In genomic region chr2:117231257-117231656, GRCm38 (mm10) we compare ENCODE assay signal across 8 mouse cellular contexts. TPM values are rescaled to one million over a fixed set of nuclear protein-coding genes. Genes with fewer than 3 reads are reported as not detected.
A peak's percentile ranks its signal among the peaks of the same experiment; 100 is the strongest.
DNase-seq lines count a peak whose midpoint lies in the region; ATAC-seq and TF ChIP-seq lines count a peak whose summit lies in the region.

No protein-coding gene starts in this region.

- H3K27ac ChIP-seq in forebrain, postnatal 0 days (ENCODE audit: low read depth, low read length) = no peak overlapping the region
- H3K27ac ChIP-seq in hindbrain, embryonic 14.5 days = no peak overlapping the region

- ATAC-seq in forebrain, postnatal 0 days = peak; percentile 85
- ATAC-seq in hindbrain, embryonic 14.5 days (ENCODE audit: low FRiP score) = peak; percentile 85

- no peaks in the 10 kb centered on the region for H3K9me3 ChIP-seq in forebrain, postnatal 0 days (ENCODE audit: low read length)
- no peaks in the 10 kb centered on the region for H3K9me3 ChIP-seq in hindbrain, embryonic 14.5 days (ENCODE audit: control insufficient read depth, low read length)

- H3K36me3 ChIP-seq in forebrain, postnatal 0 days (ENCODE audit: insufficient read depth) = no peaks in the 10 kb centered on the region
- no peaks in the 10 kb centered on the region for H3K36me3 ChIP-seq in hindbrain, embryonic 14.5 days (replicated peaks; ENCODE audit: control insufficient read depth, insufficient read depth)

- H3K4me2 ChIP-seq in forebrain, postnatal 0 days (ENCODE audit: low read depth) = 0 out of 2 replicates have a peak overlapping the region, but pooled peaks have one; percentile 2
- no peak overlapping the region for H3K4me2 ChIP-seq in hindbrain, embryonic 14.5 days (replicated peaks)

- H3K4me1 ChIP-seq in forebrain, postnatal 0 days (ENCODE audit: insufficient read depth) = 0 out of 2 replicates have a peak, but pooled peaks cover 5% of the 10 kb centered on the region
- H3K4me1 ChIP-seq in hindbrain, embryonic 14.5 days (replicated peaks; ENCODE audit: control insufficient read depth, insufficient read depth, low read length) = no peaks in the 10 kb centered on the region

- no peaks in the 10 kb centered on the region for H3K27me3 ChIP-seq in forebrain, postnatal 0 days (ENCODE audit: insufficient read depth, low read length)
- H3K27me3 ChIP-seq in hindbrain, embryonic 14.5 days (ENCODE audit: control insufficient read depth, insufficient read depth, low read length) = no peaks in the 10 kb centered on the region

- TF ChIP-seq CTCF in forebrain, postnatal 0 days (IDR thresholded peaks at IDR 0.05; ENCODE audit: low read depth) = peak; percentile 89

- H3K4me3 ChIP-seq in forebrain, postnatal 0 days (ENCODE audit: low read depth, low read length) = no peak overlapping the region
- no peak overlapping the region for H3K4me3 ChIP-seq in hindbrain, embryonic 14.5 days (replicated peaks; ENCODE audit: low read length)

- DNase-seq in MEL-GATA-1-ER (ENCODE audit: extremely low read depth, low read depth) = peak; percentile 59
- peak; percentile 56 for DNase-seq in cerebellum, adult 11-12 months
- peak; percentile 88 for DNase-seq in forebrain, postnatal 0 days
- DNase-seq in hindbrain, embryonic 14.5 days (ENCODE audit: low spot score) = peak; percentile 88
- peak; percentile 87 to 90 for DNase-seq in layer of hippocampus, postnatal 14 days (ENCODE audit: low spot score in 2 of 2)
- DNase-seq in lung, postnatal 36 days = peak; percentile 79
- peak; percentile 87 for DNase-seq in retina, embryonic 14.5 days (ENCODE audit: low spot score)
- DNase-seq in thymus, postnatal 25 days = peak; percentile 73

- WGBS in forebrain, postnatal 0 days = 6% methylated on average over 13 of the region's 13 CpGs
- 6% methylated on average over 13 of the region's 13 CpGs for WGBS in hindbrain, embryonic 14.5 days

- no peak overlapping the region for H3K9ac ChIP-seq in forebrain, postnatal 0 days
- no peak overlapping the region for H3K9ac ChIP-seq in hindbrain, embryonic 14.5 days

RNA-seq across cellular contexts. Expression of gene Fam98b, which starts 18.3 kb away (rescaled TPM):
- 10.3 and 13.4 TPM in 2 replicates for total RNA-seq in forebrain, postnatal 0 days (2014; rRNA removed)
- 12.4 and 13.8 TPM in 2 replicates for polyA plus RNA-seq in forebrain, postnatal 0 days (2015; fragmentation: Nextera tagmentation; extraction: Ambion mirVana)
- 7.9 and 8.8 TPM in 2 replicates for polyA plus RNA-seq in hindbrain, embryonic 14.5 days (2014; fragmentation: Nextera tagmentation; extraction: Ambion mirVana)
- 10 to 100 TPM; 40.9 to 45.2 TPM for total RNA-seq in layer of hippocampus, postnatal 14 days (2021)
